Mouse (Mus musculus): ENCODE measurements at regions not wholly inside any gene's neighbourhood (a gene's known extent, or its start where the extent isn't known, plus 50 kb on each side); places are given as distances from the start of the nearest gene placed in this dataset.

DNA sequence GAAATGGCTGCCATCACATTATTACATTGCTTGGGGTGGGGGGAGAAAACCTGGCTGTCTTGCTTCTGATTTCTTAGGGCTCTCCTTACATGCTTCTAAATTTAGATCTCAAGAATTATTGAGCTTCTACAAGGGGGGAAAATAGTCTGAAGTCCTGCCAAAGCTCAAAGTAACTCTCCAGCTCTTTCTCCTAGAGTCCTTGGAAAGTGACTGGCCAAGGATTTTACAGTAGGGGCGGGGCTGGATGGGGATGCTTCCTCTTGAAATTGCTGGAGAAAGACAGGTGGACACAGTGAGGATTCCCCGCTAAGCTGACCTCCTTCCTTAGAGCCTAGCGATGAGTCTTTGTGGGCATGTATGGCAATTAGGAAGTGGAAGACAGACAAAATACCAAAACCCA, 117.9 kb upstream of the Cacna2d3 start:
- no peak for ATAC-seq
- no peak overlapping the region for H3K4me2 ChIP-seq (replicated peaks; ENCODE audit: low read depth)
- no peaks in the 10 kb centered on the region for H3K4me1 ChIP-seq (replicated peaks; ENCODE audit: control insufficient read depth, insufficient read depth, low read length)
- H3K9me3 ChIP-seq (ENCODE audit: control insufficient read depth): no peaks in the 10 kb centered on the region
- no peaks in the 10 kb centered on the region for H3K36me3 ChIP-seq (ENCODE audit: control insufficient read depth, insufficient read depth)
- 73% methylated on average over 3 of the region's 3 CpGs for WGBS
- no peaks in the 10 kb centered on the region; the same call in 1 of the 2 replicates for H3K27me3 ChIP-seq (replicated peaks; ENCODE audit: control insufficient read depth, insufficient read depth, low read length)
- no peak for TF ChIP-seq CTCF (IDR thresholded peaks at IDR 0.05; ENCODE audit: low read depth)
- H3K27ac ChIP-seq (ENCODE audit: low read depth, low read length): no peak overlapping the region
- H3K9ac ChIP-seq (ENCODE audit: low read depth, low read length): no peak overlapping the region
- H3K4me3 ChIP-seq (ENCODE audit: low read depth, low read length): no peak overlapping the region

DNA sequence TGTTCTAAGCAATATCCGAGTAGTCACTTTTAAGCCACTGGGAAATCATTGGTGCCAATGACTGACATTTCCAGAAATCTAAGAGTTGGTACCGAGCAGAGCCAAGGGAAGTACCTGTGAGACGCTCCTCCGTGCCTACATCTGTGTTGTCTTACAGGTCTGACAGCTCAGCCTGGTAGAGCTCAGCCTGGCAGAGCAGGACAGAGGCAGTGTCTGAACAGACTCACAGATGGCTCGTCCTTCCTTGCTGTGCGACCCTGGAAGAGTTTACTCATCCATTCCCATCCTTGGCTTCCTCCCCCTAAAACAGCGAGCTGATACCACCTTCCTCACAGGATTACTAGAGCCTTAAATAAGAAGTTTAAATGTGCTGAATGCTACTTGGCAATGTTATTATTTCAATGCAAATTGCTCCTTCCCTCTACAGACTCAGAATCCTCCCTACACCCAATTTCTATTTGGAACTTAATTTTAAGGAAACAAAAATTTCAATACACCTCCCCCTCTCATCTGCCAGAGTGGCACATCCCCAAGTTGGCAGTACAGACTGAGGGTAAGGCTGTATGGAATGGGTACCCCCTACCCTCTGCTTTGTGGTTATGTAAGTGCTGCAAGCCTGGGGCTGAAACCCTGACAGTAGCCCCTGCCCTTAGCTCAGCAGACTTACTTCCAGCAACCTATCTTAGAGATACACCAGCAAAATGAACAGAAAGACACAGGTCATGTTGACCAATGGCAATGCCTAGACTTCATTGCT, 119.9 kb upstream of the Cacna2d3 start:
- Histone ChIP-seq H3K36me3 (ENCODE audit: control insufficient read depth, insufficient read depth) (no peaks in the 10 kb centered on the region), H3K4me1 (replicated peaks; ENCODE audit: control insufficient read depth, insufficient read depth, low read length) (no peaks in the 10 kb centered on the region), H3K27ac (ENCODE audit: low read depth, low read length) (no peak overlapping the region), H3K4me3 (ENCODE audit: low read depth, low read length) (no peak overlapping the region), H3K9me3 (ENCODE audit: control insufficient read depth) (no peaks in the 10 kb centered on the region), H3K27me3 (replicated peaks; ENCODE audit: control insufficient read depth, insufficient read depth, low read length) (no peaks in the 10 kb centered on the region; the same call in 1 of the 2 replicates), H3K9ac (ENCODE audit: low read depth, low read length) (no peak overlapping the region), H3K4me2 (replicated peaks; ENCODE audit: low read depth) (no peak overlapping the region)
- 79% methylated on average over 7 of the region's 7 CpGs for WGBS
- no peak for TF ChIP-seq CTCF (IDR thresholded peaks at IDR 0.05; ENCODE audit: low read depth)
- no peak for ATAC-seq

DNA sequence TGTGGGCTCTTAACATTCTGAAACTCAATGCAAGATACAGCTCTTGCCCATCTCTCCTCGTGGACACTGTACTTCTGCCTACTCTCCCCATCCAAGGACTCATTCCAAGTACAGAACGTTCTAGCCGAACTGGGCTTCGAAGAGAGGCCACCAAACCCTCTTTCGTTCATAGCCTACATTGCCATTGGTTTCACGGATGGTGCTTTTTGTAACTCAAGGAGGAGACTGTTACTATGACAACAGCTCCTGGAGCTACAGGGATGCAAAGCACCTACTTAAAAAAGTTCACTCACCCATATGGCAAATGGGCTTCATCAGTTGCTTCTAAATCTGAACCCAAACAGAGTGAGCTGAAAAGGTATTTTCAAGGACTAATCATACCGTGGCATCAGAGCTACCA, 120.4 kb upstream of the Selenok start:
- H3K9me3 ChIP-seq (ENCODE audit: control insufficient read depth): no peaks in the 10 kb centered on the region

GRCm38 (mm10) chr14:29851286-29851685, 116.8 kb upstream of the Selenok start:
- Histone ChIP-seq H3K9ac (ENCODE audit: low read depth, low read length) (no peak overlapping the region), H3K27ac (ENCODE audit: low read depth, low read length) (no peak overlapping the region), H3K27me3 (replicated peaks; ENCODE audit: control insufficient read depth, insufficient read depth, low read length) (no peaks in the 10 kb centered on the region), H3K4me1 (replicated peaks; ENCODE audit: control insufficient read depth, insufficient read depth, low read length) (no peaks in the 10 kb centered on the region), H3K36me3 (ENCODE audit: control insufficient read depth, insufficient read depth) (no peaks in the 10 kb centered on the region), H3K4me2 (replicated peaks; ENCODE audit: low read depth) (no peak overlapping the region), H3K9me3 (ENCODE audit: control insufficient read depth) (no peaks in the 10 kb centered on the region), H3K4me3 (ENCODE audit: low read depth, low read length) (no peak overlapping the region)
- 87% methylated on average over 5 of the region's 5 CpGs for WGBS
- no peak for TF ChIP-seq CTCF (IDR thresholded peaks at IDR 0.05; ENCODE audit: low read depth)
- no peak for ATAC-seq

More for the DNA sequence above, 120.4 kb upstream of the Selenok start:
- no peak for ATAC-seq
- H3K4me3 ChIP-seq (ENCODE audit: low read depth, low read length): no peak overlapping the region
- no peak overlapping the region for H3K4me2 ChIP-seq (replicated peaks; ENCODE audit: low read depth)
- H3K4me1 ChIP-seq (replicated peaks; ENCODE audit: control insufficient read depth, insufficient read depth, low read length): no peaks in the 10 kb centered on the region
- TF ChIP-seq CTCF (IDR thresholded peaks at IDR 0.05; ENCODE audit: low read depth): no peak
- no peak overlapping the region for H3K9ac ChIP-seq (ENCODE audit: low read depth, low read length)
- no peaks in the 10 kb centered on the region for H3K27me3 ChIP-seq (replicated peaks; ENCODE audit: control insufficient read depth, insufficient read depth, low read length)
- H3K27ac ChIP-seq (ENCODE audit: low read depth, low read length): no peak overlapping the region
- H3K36me3 ChIP-seq (ENCODE audit: control insufficient read depth, insufficient read depth): no peaks in the 10 kb centered on the region
- WGBS: 88% methylated on average over 7 of the region's 7 CpGs

DNA sequence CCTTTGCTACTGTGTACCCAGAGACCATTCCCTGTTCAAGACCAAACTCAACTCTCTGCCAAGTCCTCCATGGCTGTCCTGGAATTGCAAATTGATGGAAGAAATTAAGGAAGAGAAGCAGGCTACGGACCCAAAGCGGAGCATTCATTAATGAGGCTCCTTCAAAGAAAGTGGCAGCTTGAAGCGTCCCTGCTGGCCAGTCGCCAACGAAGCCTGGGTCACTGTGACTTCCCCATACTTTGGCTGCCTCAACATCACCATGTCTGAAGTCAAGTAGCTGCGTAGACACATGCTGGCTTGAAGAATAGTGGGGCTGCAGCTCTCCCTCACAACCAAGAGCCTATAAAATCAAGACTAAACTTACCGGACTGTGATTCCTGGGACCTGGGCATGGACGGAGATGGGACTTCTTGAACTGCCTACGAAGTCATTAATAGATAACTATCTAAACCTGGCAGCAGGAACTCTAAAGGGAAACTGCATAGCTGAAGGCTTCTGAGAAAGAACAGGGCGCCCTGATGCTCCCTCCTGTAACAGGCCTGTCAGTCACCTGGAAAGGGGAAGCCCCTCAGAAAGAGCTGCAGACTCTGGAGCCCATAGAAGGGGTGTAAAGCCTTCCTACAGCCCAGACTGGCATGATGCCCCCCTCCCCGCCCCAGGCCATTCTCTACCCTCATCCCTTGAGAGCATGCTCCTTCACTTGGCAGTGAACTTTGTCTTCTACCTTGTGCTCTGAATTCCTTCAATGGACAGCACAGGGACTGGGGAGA, 116.0 kb upstream of the Selenok start:
- Histone ChIP-seq H3K9me3 (ENCODE audit: control insufficient read depth) (no peaks in the 10 kb centered on the region), H3K27ac (ENCODE audit: low read depth, low read length) (no peak overlapping the region), H3K9ac (ENCODE audit: low read depth, low read length) (no peak overlapping the region), H3K27me3 (replicated peaks; ENCODE audit: control insufficient read depth, insufficient read depth, low read length) (no peaks in the 10 kb centered on the region), H3K4me2 (replicated peaks; ENCODE audit: low read depth) (no peak overlapping the region), H3K36me3 (ENCODE audit: control insufficient read depth, insufficient read depth) (no peaks in the 10 kb centered on the region), H3K4me3 (ENCODE audit: low read depth, low read length) (no peak overlapping the region), H3K4me1 (replicated peaks; ENCODE audit: control insufficient read depth, insufficient read depth, low read length) (no peaks in the 10 kb centered on the region)
- no peak for TF ChIP-seq CTCF (IDR thresholded peaks at IDR 0.05; ENCODE audit: low read depth)
- ATAC-seq: no peak
- 75% methylated on average over 11 of the region's 11 CpGs for WGBS

GRCm38 (mm10) chr14:29862032-29862431, 106.1 kb upstream of the Selenok start:
- TF ChIP-seq CTCF (IDR thresholded peaks at IDR 0.05; ENCODE audit: low read depth): no peak
- H3K4me2 ChIP-seq (replicated peaks; ENCODE audit: low read depth): no peak overlapping the region
- no peaks in the 10 kb centered on the region for H3K9me3 ChIP-seq (ENCODE audit: control insufficient read depth)
- H3K4me1 ChIP-seq (replicated peaks; ENCODE audit: control insufficient read depth, insufficient read depth, low read length): no peaks in the 10 kb centered on the region
- H3K9ac ChIP-seq (ENCODE audit: low read depth, low read length): no peak overlapping the region
- no peak overlapping the region for H3K4me3 ChIP-seq (ENCODE audit: low read depth, low read length)
- H3K27ac ChIP-seq (ENCODE audit: low read depth, low read length): no peak overlapping the region
- H3K36me3 ChIP-seq (ENCODE audit: control insufficient read depth, insufficient read depth): no peaks in the 10 kb centered on the region
- WGBS: 81% methylated on average over 1 of the region's 1 CpGs
- H3K27me3 ChIP-seq (replicated peaks; ENCODE audit: control insufficient read depth, insufficient read depth, low read length): no peaks in the 10 kb centered on the region
- no peak for ATAC-seq
